Mouse (Mus musculus) liver, postnatal 0 days (tissue): ENCODE measurements around the gene Crim1.

Source experiments
- CTCF ChIP-seq: sonication (generic); IDR thresholded peaks from 2 replicates; pipeline ENCODE4 v1.5.1; 2016; ENCODE audit warnings: antibody characterized with exemption, low read depth
- EP300 ChIP-seq: IDR thresholded peaks from 2 replicates; pipeline ENCODE4 v1.6.1; 2016; ENCODE audit warnings: antibody characterized with exemption, low read depth, mild to moderate bottlenecking

GRCm38 (mm10) chr17:78327187-78327586 is 127.1 kb downstream of the Crim1 start:
- TF ChIP-seq CTCF (no peak), EP300 (no peak)
